Mouse (Mus musculus): Measurements from ENCODE around the gene Setd3. TPM values are rescaled to one million over a fixed set of nuclear protein-coding genes. Genes with fewer than 3 reads are reported as not detected.

The Setd3 gene
- polyA plus RNA-seq, 1 experiment, result 66.6 TPM

DNA sequence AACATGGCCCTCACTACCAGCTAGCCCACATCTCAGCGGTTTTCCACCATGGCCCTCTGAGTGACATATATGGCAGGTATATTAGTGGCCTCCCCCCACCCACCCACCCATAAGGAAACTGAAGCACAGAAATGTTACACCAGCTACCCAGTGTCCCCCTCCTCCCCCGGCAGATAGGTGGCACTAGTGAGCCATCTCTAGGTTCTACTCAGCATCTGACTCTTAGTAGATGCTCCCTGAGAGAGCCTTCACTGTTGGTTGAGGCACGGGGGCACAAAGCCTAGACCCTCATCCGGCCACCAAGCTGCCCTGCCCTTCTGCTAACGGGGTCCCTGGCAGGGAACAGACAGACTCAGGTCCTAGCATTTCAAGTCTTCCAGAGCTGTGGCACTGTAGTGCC, 38.5 kb upstream of the Setd3 start:
- Histone ChIP-seq H3K27ac (ENCODE audit: insufficient read depth, low read length) (no peak overlapping the region), H3K4me1 (ENCODE audit: control insufficient read depth, insufficient read depth, low read length) (no peaks in the 10 kb centered on the region), H3K4me3 (ENCODE audit: insufficient read depth, low read length) (no peak overlapping the region)
- TF ChIP-seq CTCF (IDR thresholded peaks at IDR 0.05; ENCODE audit: borderline replicate concordance, insufficient read depth, low read length) (peak; percentile 64; the same call in 1 of the 2 replicates), POLR2A (IDR thresholded peaks at IDR 0.05; ENCODE audit: low read depth, low read length) (no peak)

DNA sequence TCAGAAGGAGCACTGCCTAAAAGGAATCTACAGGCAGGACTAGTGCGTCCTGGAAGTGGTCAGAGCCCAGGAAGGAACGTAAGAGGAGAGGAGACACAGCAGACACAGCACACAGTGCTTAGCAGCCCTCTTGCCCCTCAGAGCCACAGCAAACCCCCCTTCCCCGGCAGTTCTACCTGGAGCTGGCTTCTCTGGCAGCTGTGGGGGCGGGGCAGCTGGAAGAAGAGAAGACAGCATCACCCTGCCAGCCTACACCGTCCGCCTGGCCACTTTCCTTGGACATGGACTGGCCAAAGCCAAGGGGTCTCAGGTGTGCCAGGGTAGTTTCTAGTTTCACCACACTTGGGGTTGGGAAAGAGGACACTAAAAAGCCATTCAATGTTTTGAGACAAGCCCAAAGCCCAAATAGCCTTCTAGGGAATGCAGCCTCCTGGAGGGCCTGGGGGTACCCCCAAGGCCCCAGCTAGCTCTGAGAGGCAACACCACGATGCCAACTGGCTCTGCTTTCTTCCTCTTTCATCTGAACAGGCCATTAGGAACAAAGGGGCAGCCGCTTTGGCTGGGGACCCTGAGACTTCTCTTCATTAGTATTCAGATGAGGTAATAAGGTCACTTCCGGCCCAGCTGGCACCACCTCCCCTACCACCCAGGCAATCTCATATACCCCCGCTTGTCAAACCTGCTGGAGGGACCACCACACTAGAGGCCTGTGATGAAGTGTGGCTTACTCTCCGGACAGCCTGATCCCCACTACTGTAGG, 37.7 kb upstream of the Setd3 start:
- Histone ChIP-seq H3K4me3 (ENCODE audit: insufficient read depth, low read length) (no peak overlapping the region), H3K4me1 (ENCODE audit: control insufficient read depth, insufficient read depth, low read length) (no peaks in the 10 kb centered on the region), H3K27ac (ENCODE audit: insufficient read depth, low read length) (no peak overlapping the region)
- TF ChIP-seq CTCF (IDR thresholded peaks at IDR 0.05; ENCODE audit: borderline replicate concordance, insufficient read depth, low read length) (no peak), POLR2A (IDR thresholded peaks at IDR 0.05; ENCODE audit: low read depth, low read length) (no peak)

GRCm38 (mm10) chr12:108215090-108215489, 36.0 kb upstream of the Setd3 start:
- no peak overlapping the region for H3K27ac ChIP-seq (ENCODE audit: insufficient read depth, low read length)
- H3K4me3 ChIP-seq (ENCODE audit: insufficient read depth, low read length), result no peak overlapping the region
- TF ChIP-seq POLR2A (IDR thresholded peaks at IDR 0.05; ENCODE audit: low read depth, low read length) (no peak), CTCF (IDR thresholded peaks at IDR 0.05; ENCODE audit: borderline replicate concordance, insufficient read depth, low read length) (no peak)
- H3K4me1 ChIP-seq (ENCODE audit: control insufficient read depth, insufficient read depth, low read length), result no peaks in the 10 kb centered on the region

DNA sequence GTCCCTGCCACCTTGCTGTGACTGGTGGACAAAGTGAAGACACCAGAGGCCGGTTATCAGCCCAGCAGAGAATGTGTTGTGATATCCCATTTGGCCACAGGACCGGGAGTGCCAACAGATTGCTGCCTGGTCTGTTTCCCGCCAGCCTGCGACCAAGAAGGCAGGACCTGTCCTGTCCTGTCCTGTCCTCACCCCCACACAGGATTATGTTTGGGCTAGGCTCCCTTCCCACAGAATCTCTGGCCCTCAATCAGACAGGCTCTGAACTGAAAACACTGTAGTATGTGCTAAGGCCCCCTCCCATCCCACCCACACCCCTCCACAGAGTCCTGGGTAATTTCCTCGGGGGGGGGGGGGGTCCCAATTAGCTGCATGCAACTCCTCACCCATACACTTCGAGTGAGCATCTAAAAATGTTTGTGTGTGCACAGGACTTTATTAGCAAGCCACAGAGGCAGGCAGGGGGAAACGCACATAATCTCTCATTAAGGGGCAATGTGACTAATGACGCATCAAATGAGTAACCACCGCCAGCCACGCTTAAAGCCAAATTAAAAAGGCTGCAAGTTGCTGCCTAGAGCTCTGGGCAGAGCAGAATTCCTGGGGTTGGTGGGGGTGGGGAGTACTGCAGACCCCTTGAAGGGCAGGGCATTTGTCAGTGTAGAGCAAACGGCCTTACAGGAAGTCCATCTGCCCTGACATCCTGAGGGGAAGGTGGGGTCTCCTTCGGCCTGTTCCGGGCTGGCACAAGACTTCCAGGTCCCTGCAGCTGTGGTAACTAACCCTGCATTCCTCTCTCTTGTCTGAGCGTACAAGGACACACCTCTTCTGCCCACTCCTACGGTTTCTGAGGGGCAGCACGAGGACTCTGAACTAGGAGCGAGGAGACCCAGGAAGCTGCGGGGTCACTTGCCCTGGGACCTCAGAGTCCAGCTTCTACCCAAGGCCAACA, 34.3 kb upstream of the Setd3 start:
- TF ChIP-seq CTCF (IDR thresholded peaks at IDR 0.05; ENCODE audit: borderline replicate concordance, insufficient read depth, low read length), result no peak
- TF ChIP-seq POLR2A (IDR thresholded peaks at IDR 0.05; ENCODE audit: low read depth, low read length), result no peak
- Histone ChIP-seq H3K4me3 (ENCODE audit: insufficient read depth, low read length) (no peak overlapping the region), H3K27ac (ENCODE audit: insufficient read depth, low read length) (no peak overlapping the region), H3K4me1 (ENCODE audit: control insufficient read depth, insufficient read depth, low read length) (no peaks in the 10 kb centered on the region)

DNA sequence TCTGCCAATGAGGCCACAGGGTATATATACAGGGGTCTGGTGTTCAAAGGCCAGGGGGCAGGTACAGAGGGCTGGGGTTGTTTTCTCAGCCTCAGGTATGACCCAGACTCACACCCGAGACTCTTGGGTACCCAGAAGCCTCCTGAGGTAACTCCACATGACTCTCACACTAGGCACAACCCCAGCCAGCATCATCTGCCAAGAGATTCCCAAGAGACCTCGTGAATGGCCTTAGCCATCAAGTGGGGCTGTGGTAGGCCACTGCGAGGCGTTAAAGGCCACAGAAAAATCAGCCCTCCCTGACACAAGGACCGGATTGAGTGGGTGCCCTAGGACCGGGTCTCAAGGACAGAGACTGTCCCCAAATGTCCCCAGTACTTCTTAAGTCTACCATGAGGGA, 33.4 kb upstream of the Setd3 start:
- TF ChIP-seq POLR2A (IDR thresholded peaks at IDR 0.05; ENCODE audit: low read depth, low read length) (no peak), CTCF (IDR thresholded peaks at IDR 0.05; ENCODE audit: borderline replicate concordance, insufficient read depth, low read length) (no peak)
- H3K27ac ChIP-seq (ENCODE audit: insufficient read depth, low read length), result no peak overlapping the region
- H3K4me3 ChIP-seq (ENCODE audit: insufficient read depth, low read length), result no peak overlapping the region
- H3K4me1 ChIP-seq (ENCODE audit: control insufficient read depth, insufficient read depth, low read length), result no peaks in the 10 kb centered on the region

GRCm38 (mm10) chr12:108212071-108212470, 33.0 kb upstream of the Setd3 start:
- no peak for TF ChIP-seq CTCF (IDR thresholded peaks at IDR 0.05; ENCODE audit: borderline replicate concordance, insufficient read depth, low read length)
- no peak for TF ChIP-seq POLR2A (IDR thresholded peaks at IDR 0.05; ENCODE audit: low read depth, low read length)
- Histone ChIP-seq H3K4me3 (ENCODE audit: insufficient read depth, low read length) (no peak overlapping the region), H3K27ac (ENCODE audit: insufficient read depth, low read length) (no peak overlapping the region), H3K4me1 (ENCODE audit: control insufficient read depth, insufficient read depth, low read length) (no peaks in the 10 kb centered on the region)

DNA sequence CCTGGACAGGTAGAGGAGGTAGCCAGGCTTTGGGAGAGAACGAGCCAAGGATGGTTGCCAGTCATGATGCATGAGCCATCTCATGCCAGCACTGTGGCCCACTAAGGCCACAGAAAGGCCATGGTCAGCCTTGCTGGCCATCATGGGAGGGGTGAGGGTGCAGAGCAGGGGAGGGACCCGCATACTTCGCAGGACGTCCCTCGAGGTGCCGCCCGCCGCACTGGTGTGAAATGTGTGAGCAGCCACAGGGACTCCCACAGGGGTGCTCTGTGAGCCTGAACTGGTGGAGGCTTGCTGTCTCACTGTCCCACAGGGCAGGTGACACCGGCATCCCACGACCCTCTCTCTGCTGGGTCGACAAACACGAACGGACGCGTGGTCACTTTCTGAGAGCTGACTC, 31.5 kb upstream of the Setd3 start:
- H3K27ac ChIP-seq (ENCODE audit: insufficient read depth, low read length), result no peak overlapping the region
- no peaks in the 10 kb centered on the region for H3K4me1 ChIP-seq (ENCODE audit: control insufficient read depth, insufficient read depth, low read length)
- H3K4me3 ChIP-seq (ENCODE audit: insufficient read depth, low read length), result no peak overlapping the region
- TF ChIP-seq POLR2A (IDR thresholded peaks at IDR 0.05; ENCODE audit: low read depth, low read length), result no peak
- no peak for TF ChIP-seq CTCF (IDR thresholded peaks at IDR 0.05; ENCODE audit: borderline replicate concordance, insufficient read depth, low read length)

DNA sequence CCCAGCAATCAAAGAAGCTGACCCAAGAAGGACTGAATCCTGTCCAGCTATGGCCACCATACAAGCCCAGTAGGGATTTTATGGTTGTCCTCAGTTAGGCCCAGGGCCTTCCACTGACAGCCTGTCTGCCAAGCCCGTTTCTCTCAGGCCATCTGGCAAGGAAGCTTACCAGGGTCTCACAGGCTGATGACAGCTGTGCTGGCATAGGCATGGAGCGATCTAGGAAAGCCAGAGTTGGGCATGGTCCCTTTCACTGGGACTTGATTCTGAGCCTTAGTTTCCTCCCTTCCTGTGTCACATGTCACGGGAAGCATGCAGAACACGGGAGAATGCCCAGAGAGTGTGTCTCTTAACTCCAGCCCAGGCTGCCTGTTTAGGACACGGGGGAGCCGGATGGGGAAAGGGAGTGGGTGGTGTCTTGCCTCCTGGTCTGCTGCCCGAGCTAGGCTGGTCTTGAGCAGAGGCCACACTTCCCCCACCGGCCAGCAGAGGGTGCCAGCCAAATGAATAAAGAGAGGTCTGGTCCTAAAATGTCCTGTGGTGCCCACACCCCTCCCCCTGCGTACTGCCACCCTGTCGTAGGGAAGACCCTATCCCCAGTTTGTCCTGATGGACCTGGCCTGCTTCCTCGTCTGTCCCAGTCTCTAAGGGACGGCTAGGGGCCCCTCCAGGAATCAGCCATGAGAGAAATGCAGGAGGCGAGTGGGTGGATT, 29.8 kb upstream of the Setd3 start:
- H3K27ac ChIP-seq (ENCODE audit: insufficient read depth, low read length), result no peak overlapping the region
- no peaks in the 10 kb centered on the region for H3K4me1 ChIP-seq (ENCODE audit: control insufficient read depth, insufficient read depth, low read length)
- TF ChIP-seq CTCF (IDR thresholded peaks at IDR 0.05; ENCODE audit: borderline replicate concordance, insufficient read depth, low read length), result peak; percentile 86
- no peak for TF ChIP-seq POLR2A (IDR thresholded peaks at IDR 0.05; ENCODE audit: low read depth, low read length)
- no peak overlapping the region for H3K4me3 ChIP-seq (ENCODE audit: insufficient read depth, low read length)

DNA sequence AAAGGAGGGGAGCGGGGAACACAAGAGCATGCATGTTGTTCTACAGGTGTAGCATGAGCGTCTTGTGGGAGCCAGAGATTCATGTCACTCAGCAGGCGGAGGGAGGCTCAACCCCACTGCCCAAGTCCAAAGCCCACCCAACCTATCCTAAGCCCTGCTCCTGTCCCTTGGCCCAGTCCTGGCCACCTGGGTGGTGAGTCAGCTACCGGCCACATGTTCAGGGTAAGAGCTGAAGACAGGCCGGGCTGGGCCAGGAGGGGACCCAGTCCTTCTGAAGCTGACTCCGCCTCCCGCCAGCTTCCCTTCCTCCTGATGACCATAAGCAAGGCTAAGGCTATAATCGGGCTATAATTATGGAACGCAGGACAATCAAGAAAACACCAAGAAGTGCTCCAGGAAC, 29.1 kb upstream of the Setd3 start:
- Histone ChIP-seq H3K27ac (ENCODE audit: insufficient read depth, low read length) (no peak overlapping the region), H3K4me1 (ENCODE audit: control insufficient read depth, insufficient read depth, low read length) (no peaks in the 10 kb centered on the region), H3K4me3 (ENCODE audit: insufficient read depth, low read length) (no peak overlapping the region)
- no peak for TF ChIP-seq CTCF (IDR thresholded peaks at IDR 0.05; ENCODE audit: borderline replicate concordance, insufficient read depth, low read length)
- no peak for TF ChIP-seq POLR2A (IDR thresholded peaks at IDR 0.05; ENCODE audit: low read depth, low read length)
